Mouse (Mus musculus) brown adipose tissue, adult 24 weeks (tissue): ENCODE measurements around the gene Nfasc. TPM values are rescaled to one million over a fixed set of nuclear protein-coding genes. Genes with fewer than 3 reads are reported as not detected.
A peak's percentile ranks its signal among the peaks of the same experiment; 100 is the strongest.

Experiments
- H3K27ac ChIP-seq: fragments of 200-500 bp; replicated peaks from 2 replicates; pipeline ENCODE4 v1.5.1; 2012; ENCODE audit warnings: low read depth, mild to moderate bottlenecking, low read length
- H3K4me1 ChIP-seq: fragments of 200-500 bp; 2 replicates; pipeline ENCODE4 v1.6.1; 2012; ENCODE audit warnings: low read length, mixed read lengths; ENCODE audit not compliant: control insufficient read depth, insufficient read depth, insufficient read length
- H3K4me3 ChIP-seq: fragments of 200-500 bp; 2 replicates; pipeline ENCODE4 v1.5.1; 2012; ENCODE audit warnings: low read depth, mild to moderate bottlenecking, low read length, moderate library complexity; ENCODE audit not compliant: insufficient read depth
- polyA plus RNA-seq: library from polyadenylated mRNA; stranded (reverse); fragments of >200 nt; gene quantifications from 2 replicates; pipeline ENCODE4 v1.2.4, GENCODE M21; 2012; ENCODE audit not compliant: missing spikeins, insufficient read depth, insufficient read length

Nfasc gene
- polyA plus RNA-seq = not detected in 2 replicates

DNA sequence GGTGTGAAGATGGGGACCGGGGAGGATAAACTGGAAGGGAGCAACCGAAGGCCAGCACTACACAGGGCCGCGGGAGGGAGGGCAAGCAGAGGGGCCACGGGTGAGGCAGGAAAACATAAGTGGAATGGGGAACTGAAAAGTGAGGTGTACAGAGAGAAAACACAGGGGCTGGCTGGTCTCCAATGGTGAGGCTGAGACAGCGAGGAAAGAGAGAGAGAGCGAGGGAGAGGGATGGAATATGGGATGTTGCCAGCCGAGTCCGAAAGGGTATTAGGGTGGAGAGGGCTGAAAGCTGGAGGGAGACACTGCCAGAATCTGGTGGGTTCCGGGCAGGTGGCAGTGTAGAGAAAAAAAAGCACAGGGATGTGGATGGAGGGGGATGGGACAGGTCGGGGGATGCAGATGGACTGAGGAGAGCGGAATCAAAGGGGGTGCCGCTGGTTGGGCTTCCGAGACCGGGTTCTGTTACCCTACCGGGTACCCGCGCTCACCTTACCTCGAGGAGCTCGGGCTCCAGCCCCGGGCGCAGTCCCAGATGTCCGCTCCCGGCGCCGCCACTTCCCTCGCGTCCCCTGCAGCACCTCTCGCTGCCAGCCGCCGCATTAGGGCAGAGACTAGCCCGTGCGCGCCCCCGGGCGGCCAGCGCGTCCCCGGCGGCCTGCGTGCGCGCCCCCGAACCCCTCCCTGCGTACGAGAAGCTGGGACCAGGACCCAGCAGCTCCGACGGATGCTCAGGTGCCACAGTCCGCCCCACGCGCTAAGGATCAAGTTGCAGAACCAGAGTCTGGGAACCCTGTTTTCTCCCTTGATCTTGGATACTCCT lies at the start of gene Nfasc:
Nfasc (minus strand) TSS at position 623 of the 823 bp plus-strand sequence.
- Histone ChIP-seq H3K27ac (no peak within 1 kb of the TSS), H3K4me1 (no peaks in the 10 kb centered on the region), H3K4me3 (0 out of 2 replicates have a peak within 1 kb of the TSS, but pooled peaks have one; percentile 1)

DNA sequence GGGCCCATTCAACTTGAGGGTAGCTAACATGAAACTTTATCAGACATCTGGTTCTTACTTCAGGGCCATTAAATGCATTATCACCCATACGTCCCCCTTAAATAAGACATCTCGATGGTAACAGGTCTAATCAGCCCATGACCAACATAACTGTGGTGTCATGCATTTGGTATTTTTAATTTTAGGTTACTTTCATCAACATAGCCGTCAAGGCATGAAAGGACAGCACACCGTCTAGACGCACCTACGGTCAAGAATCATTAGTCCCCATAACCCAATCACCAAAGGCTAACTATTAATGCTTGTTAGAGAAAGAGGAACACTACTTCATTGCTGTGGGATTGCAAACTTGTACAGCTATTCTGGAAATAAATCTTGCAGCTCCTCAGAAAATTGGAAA lies 49.5 kb upstream of the Nfasc start:
- no peak overlapping the region for H3K27ac ChIP-seq
- no peaks in the 10 kb centered on the region for H3K4me1 ChIP-seq
- H3K4me3 ChIP-seq = no peak overlapping the region

GRCm38 (mm10) chr1:132786866-132787265 lies 45.3 kb upstream of the Nfasc start:
- H3K27ac ChIP-seq = peak overlapping the region; percentile 51; the same call in 1 of the 2 replicates
- H3K4me3 ChIP-seq = no peak overlapping the region
- no peaks in the 10 kb centered on the region for H3K4me1 ChIP-seq

- Histone ChIP-seq H3K4me1 (peaks cover 3% of the 10 kb centered on the region; the same call in 1 of the 2 replicates), H3K27ac (0 out of 2 replicates have a peak overlapping the region, but pooled peaks have one; percentile 0), H3K4me3 (no peak overlapping the region)
These were observed 40.2 kb upstream of the Nfasc start for GRCm38 (mm10) chr1:132781607-132782445.

DNA sequence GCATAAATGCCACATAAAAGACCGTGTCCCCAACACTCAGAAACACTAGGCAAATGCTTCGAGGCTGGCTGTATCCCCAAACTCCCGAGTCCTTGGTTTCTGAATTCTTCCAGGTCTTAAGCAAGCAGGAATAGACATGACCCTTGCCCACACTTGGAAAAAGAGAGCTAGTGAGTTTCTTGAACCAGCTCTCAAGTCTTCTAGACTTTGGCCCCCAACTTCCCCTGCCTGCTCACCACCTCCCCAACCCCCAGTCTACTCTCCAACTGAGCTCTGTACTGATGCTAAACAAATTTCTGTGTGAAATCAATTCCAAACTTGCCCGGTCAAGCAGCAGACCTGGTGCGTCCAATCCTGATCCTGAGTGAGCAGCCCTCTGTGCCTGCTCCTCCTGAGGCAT lies 39.4 kb upstream of the Nfasc start:
- Histone ChIP-seq H3K4me1 (peaks cover 3% of the 10 kb centered on the region; the same call in 1 of the 2 replicates), H3K27ac (no peak overlapping the region), H3K4me3 (no peak overlapping the region)

- Histone ChIP-seq H3K4me3 (no peak overlapping the region), H3K4me1 (peaks cover 3% of the 10 kb centered on the region; the same call in 1 of the 2 replicates), H3K27ac (peak overlapping the region; percentile 78)
These were observed 38.7 kb upstream of the Nfasc start for GRCm38 (mm10) chr1:132780254-132780653.

DNA sequence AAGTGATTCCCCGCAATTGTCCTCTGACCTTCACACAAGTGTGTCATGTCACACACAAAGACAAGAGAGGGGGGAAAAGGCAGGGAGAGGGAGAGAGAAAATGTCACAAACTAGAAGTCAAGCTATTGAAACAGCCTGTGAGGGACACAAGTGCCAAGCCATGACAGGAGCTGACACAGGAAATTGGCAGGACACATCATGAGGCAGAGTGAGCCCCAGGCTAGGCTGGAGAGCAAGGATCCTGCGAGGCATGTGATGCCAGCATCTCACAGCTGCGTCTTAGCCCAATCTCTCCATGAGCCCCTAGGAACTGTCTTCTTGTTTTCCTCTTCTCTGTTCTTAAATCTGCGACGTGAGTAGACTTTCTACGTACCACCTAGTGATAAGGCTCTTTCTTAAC lies 33.4 kb upstream of the Nfasc start:
- Histone ChIP-seq H3K27ac (no peak overlapping the region), H3K4me3 (no peak overlapping the region), H3K4me1 (no peaks in the 10 kb centered on the region)

- no peak overlapping the region for H3K4me3 ChIP-seq
- H3K27ac ChIP-seq = peak overlapping the region; percentile 33; the same call in 1 of the 2 replicates
- no peaks in the 10 kb centered on the region for H3K4me1 ChIP-seq
These were observed 29.8 kb upstream of the Nfasc start for GRCm38 (mm10) chr1:132771377-132771776.

DNA sequence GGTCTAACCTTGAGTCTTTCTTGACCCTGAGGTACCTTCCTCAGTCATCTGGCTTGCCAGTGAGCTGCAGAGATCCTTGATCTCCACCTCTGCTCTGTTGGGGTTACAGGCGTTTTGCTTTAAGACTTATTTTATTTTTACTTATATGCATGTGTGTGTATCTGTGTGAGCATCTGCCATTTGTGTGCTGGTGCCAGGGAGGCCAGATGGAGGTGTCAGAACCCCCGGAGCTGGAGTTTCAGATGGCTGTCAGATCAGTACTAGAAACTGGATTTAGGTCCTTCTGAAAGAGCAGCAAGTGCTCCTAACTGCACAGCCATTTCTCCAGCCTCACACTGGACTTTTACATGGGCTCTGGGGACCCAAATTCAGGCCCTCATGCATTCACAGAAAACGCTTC lies 28.0 kb upstream of the Nfasc start:
- Histone ChIP-seq H3K4me1 (no peaks in the 10 kb centered on the region), H3K4me3 (no peak overlapping the region), H3K27ac (no peak overlapping the region)

GRCm38 (mm10) chr1:132767422-132767821 lies 25.8 kb upstream of the Nfasc start:
- no peak overlapping the region for H3K4me3 ChIP-seq
- H3K4me1 ChIP-seq = no peaks in the 10 kb centered on the region
- no peak overlapping the region for H3K27ac ChIP-seq

DNA sequence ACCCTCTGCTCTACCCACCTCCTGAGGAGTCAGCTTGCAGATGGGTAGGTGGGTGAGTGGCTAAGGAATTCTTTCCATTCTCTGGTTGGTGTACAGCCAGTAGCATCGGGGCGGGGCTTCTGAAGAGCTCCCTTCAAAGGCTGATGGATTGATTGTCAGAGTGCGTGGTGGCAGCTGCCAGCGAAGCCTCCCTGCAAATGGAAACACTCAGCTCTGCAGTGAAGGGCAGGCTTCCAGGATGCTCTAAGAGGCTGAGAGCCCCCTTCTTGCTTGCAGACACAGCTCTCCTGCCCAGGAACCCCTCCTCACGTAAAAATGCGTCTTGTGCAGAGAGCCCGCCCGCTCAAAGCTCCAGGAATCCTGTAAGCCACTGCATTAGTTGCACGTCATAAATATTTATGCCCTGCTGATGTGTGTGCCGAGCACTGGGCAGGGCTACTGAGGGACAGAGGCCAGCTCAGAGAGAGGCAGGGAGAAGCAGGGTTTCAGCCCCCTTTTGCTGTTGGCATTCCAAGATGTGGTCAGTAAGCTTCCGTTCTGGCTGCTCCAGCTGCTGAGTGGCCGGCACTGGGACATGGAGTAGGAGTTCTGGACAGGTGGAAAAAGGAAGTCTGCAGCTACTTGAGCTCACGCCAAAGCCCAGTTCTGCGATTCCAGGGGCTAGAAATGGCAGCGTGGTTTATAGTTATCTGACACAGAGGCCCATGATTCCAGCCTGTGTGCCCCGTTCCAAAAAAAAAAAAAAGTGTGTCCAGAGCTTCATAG lies 24.5 kb upstream of the Nfasc start:
- Histone ChIP-seq H3K27ac (no peak overlapping the region), H3K4me1 (no peaks in the 10 kb centered on the region), H3K4me3 (no peak overlapping the region)

- no peak overlapping the region for H3K27ac ChIP-seq
- H3K4me3 ChIP-seq = no peak overlapping the region
- H3K4me1 ChIP-seq = no peaks in the 10 kb centered on the region
These were observed 23.6 kb upstream of the Nfasc start for GRCm38 (mm10) chr1:132765222-132765621.

DNA sequence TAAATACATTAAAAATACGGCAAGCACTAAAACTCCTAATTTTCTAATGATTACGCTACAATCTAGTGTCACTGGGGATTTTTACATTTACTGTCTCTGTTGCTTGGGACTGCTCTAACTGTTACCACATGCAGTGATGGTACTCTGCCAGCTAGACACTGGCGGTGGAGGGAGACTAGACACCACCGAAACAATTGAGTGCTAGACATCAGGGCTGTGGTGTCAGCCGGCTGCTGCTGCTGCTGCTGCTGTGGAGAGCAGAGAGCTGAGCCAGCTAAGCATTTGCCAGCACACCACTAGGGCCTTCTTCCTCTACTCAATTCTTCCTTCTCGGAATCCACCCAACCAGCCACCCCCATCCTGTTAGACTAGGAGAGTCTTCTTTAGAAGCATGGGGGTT lies 17.8 kb upstream of the Nfasc start:
- Histone ChIP-seq H3K4me1 (no peaks in the 10 kb centered on the region), H3K27ac (no peak overlapping the region), H3K4me3 (no peak overlapping the region)

DNA sequence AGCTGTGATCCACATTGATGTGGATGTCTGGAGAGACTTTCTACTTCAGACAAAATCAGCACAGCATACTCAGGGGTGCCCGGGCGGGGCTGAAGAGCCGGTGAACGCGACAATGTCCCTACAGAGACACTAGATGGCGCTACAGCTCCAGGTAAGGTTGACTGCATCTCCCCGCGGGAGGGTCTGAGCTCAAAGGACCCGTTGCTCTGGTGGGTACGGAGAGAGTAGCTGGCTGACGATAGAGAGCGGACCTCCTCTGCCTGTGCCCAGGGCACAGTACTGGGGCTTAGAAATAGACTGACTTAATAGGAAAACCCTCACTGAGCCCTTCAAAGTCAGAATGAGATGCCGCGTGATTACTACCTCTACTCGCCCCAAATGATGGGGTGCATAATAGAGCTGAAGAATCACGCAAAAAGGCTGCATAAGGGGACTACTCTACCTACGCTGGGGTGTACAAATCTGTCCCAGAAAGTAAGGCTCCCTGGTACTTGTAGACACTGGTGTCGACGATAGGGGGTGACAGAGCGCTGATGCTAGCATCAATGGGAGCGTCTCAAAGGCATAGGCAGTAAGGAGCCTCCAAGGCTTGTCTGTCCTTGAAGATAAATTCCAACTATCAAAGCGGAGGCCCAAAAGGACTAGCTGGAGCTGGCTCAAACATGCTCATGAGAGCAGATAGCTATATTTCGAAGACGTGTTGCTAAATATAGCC lies 17.2 kb upstream of the Nfasc start:
- no peaks in the 10 kb centered on the region for H3K4me1 ChIP-seq
- H3K27ac ChIP-seq = no peak overlapping the region
- 0 out of 2 replicates have a peak overlapping the region, but pooled peaks have one; percentile 6 for H3K4me3 ChIP-seq
